Mouse (Mus musculus) retina, embryonic 14.5 days (tissue): ENCODE results near the gene Klhl30.

ENCODE experiments used
- DNase-seq: peaks from one replicate; pipeline ENCODE4 v3.0.0-alpha.2; 2015; ENCODE audit warnings: low spot score

Klhl30 gene

GRCm38 (mm10) chr1:91364822-91365644, 14.2 kb downstream of the Klhl30 start:
- no peak for DNase-seq

- DNase-seq: no peak
These were observed 15.0 kb downstream of the Klhl30 start for GRCm38 (mm10) chr1:91365816-91366214.

- peak; percentile 82 for DNase-seq
These were observed 15.6 kb downstream of the Klhl30 start, which contains the start of gene Erfe for GRCm38 (mm10) chr1:91366215-91367108. Gene Erfe (plus strand): TSS chr1:91366430.

GRCm38 (mm10) chr1:91367295-91367694, 16.5 kb downstream of the Klhl30 start:
- DNase-seq: no peak

- DNase-seq: no peak
These were observed 18.6 kb downstream of the Klhl30 start for GRCm38 (mm10) chr1:91369408-91369807.

GRCm38 (mm10) chr1:91370055-91370454, 19.2 kb downstream of the Klhl30 start:
- DNase-seq: no peak

GRCm38 (mm10) chr1:91373414-91373835, 22.6 kb downstream of the Klhl30 start:
- no peak for DNase-seq

GRCm38 (mm10) chr1:91380453-91381090, 29.8 kb downstream of the Klhl30 start:
- peak; percentile 93 for DNase-seq

- no peak for DNase-seq
These were observed 30.3 kb downstream of the Klhl30 start for GRCm38 (mm10) chr1:91381091-91381471.

GRCm38 (mm10) chr1:91390369-91390768, 39.6 kb downstream of the Klhl30 start:
- no peak for DNase-seq

- DNase-seq: no peak
These were observed 47.1 kb downstream of the Klhl30 start for GRCm38 (mm10) chr1:91397927-91398259.

GRCm38 (mm10) chr1:91398260-91399062, 47.6 kb downstream of the Klhl30 start, which contains the start of gene Ilkap:
Gene Ilkap (minus strand): TSS chr1:91398815.
- peak; percentile 91 for DNase-seq

GRCm38 (mm10) chr1:91404976-91405375, 54.2 kb downstream of the Klhl30 start:
- no peak for DNase-seq

GRCm38 (mm10) chr1:91405406-91406169, 54.8 kb downstream of the Klhl30 start:
- DNase-seq: no peak

- no peak for DNase-seq
These were observed 57.0 kb downstream of the Klhl30 start for GRCm38 (mm10) chr1:91407819-91408218.

GRCm38 (mm10) chr1:91411631-91412285, 60.9 kb downstream of the Klhl30 start:
- no peak for DNase-seq
